Mouse (Mus musculus): Measurements from ENCODE around the gene Zfp566.

Gene Zfp566

DNA sequence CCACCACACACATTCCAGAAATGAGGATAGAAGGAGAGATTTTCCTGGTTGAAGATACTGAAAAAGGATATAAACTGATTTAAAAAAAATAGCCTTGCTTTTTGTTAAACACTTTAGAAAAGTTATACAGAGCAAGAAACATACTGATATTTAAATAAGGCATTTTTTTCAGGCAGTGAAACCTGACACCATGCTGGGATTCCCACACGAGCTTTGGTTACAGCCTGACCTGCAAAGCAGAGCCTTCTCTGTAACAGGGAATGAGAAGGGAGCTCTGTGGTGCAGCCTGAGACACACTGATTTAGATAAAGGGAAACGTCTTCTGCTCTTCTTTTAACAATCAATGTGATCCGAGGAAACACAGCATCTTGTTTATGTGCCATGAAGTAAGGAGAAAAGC lies 36.7 kb downstream of the Zfp566 start:
- DNase-seq (ENCODE audit: low read depth, low spot score) = no peak

DNA sequence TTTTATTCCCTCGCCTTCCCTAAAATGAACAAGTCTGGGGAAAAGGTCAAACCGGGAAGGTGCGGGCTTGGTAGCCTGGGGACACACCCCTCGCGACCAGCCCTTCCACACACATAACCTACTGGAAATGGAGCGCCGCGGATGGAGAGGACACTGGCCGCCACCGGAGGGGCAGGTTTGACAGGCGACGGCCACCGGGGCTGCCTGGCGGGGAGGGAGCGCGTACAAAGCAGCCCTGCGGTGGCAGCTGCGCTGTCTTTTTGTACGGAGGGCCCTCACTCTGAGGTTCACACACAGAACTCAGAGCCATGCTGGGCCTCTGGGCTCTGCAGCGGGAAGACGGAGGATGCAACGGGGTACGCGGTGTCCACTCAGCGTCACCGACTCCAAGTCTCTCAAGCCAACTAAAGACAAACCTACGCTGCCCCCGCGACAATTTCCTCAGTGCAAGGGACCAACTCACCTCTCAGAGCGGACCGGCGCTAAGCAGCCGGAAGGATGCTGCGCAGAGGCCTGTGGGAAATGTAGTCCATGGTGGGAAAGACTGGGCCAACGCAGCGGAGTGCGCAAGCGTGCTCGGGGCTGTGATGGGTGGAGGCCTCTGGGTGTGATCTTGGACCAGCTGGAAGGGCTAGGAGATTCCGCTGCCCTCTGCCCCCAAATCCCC lies 39.3 kb downstream of the Zfp566 start, which contains the start of gene Zfp14:
Gene Zfp14 (minus strand): TSS at position 499 of the 667 bp plus-strand sequence.
- DNase-seq (ENCODE audit: low read depth, low spot score) = peak; percentile 93

DNA sequence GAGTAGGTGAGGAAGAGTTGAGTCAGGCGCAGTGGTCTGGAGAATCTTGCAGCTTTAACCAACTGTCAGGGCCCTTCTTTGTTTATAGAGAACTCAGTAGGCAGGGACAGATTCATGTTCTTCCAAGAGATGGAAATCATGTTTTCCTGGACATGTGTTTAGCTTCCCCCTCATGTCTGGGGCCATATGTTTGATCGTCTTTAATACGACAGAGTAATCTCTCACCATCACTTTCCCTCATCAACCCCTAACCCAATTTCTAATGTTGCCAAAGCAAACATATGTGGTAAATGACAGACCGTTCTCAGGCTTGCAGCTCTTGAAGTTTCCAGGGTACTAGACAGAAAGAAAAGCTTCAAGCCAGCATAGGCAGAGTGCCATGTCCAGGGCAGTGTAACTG lies 42.2 kb downstream of the Zfp566 start:
- no peak for DNase-seq (ENCODE audit: low read depth, low spot score)

DNA sequence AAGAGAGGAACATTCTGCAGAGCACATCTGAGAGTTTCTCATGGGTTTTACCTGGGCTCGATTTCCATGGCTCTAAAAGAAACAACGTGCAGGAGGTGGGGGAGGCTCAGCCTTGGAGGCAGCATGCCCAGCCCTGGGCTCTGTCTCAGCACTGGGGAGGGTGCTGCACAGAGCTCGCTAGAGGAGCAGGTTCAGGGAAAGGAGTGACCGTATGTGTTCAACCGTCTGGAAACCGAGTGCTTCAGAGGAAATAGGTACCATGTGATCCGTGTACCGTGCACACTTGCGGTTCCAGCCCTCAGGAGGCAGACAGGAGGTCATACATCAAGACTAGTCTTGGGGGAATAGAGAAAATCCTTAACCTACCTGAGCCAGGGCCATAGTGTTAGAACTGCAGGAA lies 46.0 kb downstream of the Zfp566 start:
- no peak for DNase-seq (ENCODE audit: low read depth, low spot score)

DNA sequence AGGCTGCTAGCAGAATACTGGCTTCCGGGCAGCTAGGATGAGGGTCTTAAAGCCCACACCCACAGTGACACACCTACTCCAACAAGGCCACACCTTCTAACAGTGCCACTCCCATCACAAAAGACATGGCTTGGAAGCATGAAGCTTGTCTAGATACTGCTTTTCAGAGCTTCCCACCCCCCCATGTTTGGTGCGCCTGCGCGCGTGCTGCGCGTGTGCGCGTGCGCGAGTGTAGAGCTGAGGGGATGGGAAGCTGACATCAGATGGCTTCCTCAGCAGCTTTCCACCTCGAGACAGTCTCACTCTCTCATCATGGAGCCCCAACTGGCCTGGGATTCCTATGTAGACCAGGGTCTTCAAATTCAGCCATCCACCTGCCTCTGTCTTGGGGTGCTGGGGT lies 56.0 kb downstream of the Zfp566 start:
- no peak for DNase-seq (ENCODE audit: low read depth, low spot score)

DNA sequence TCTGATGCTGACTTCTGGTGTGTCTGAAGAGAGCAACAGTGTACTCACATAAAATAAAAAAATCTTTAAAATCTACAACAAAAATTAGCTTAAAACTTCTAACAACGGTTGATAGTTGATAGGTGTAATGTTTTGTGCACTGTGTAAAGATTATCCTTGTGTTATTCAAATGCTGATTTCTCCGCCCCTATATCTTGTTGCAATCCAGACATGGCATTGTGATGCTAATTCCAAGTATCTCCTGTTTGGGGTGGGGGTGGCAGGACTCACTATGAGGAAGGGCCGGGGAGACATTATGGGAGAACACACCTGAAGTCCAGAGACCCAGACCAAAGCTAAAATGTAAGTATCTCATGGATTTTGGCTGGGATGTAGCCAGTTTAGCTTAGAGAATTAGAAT lies 58.9 kb downstream of the Zfp566 start:
- no peak for DNase-seq (ENCODE audit: low read depth, low spot score)

DNA sequence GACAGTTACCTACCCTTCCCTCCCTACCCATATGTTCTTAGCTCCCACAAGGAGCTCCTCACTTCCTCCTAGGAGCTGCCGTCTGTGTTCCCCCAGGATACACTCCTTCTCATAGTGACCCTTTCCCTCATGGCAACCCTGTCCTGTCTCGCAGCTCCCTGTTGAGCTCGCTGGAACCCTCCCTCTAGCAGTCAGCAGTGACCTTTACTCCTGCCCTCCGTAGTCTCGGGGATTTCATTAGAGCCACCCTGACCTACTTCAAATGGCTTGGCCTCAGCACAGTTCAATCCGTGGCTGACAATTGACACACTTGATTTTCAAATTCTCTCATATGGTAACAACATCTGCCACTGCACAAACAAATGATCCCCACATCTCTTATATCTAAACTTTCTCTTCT lies 59.6 kb downstream of the Zfp566 start:
- DNase-seq (ENCODE audit: low read depth, low spot score) = no peak

DNA sequence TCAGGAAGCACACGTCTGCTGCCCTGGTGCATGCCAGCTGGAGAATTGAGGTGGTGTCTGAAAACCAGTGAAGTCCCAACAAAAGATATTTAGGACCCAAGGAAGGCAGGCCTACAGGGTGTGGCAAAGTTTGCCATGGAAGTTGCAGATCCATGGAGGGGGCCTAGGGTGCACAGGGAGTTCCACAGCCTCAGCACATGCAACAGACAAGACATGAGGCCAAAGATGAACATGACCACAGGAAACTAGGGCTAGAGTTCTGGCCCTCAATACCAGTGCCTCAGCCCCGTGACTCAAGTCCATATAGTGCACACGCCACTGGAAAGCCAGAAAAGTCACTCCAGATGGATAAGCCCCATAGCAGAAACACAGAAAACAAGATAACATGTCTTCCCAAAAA lies 61.8 kb downstream of the Zfp566 start:
- no peak for DNase-seq (ENCODE audit: low read depth, low spot score)
